Mouse (Mus musculus): ENCODE results near the gene Adgrg3. TPM values are rescaled to one million over a fixed set of nuclear protein-coding genes. Genes with fewer than 3 reads are reported as not detected.

Gene Adgrg3
- polyA plus RNA-seq, 1 experiment from 2014 or later: 3.3 TPM

- peaks cover 3% of the 10 kb centered on the region; the same call in 1 of the 2 replicates for H3K4me1 ChIP-seq
- no peaks in the 10 kb centered on the region for H3K27me3 ChIP-seq
- no peak for ATAC-seq (ENCODE audit: low FRiP score, low read depth)
- H3K36me3 ChIP-seq: no peaks in the 10 kb centered on the region
- no peak overlapping the region for H3K4me3 ChIP-seq
- no peak overlapping the region for H3K4me2 ChIP-seq (replicated peaks)
- no peaks in the 10 kb centered on the region for H3K9me3 ChIP-seq
- WGBS: 71% methylated on average over 6 of the region's 6 CpGs
- no peak overlapping the region for H3K9ac ChIP-seq
- no peak overlapping the region for H3K27ac ChIP-seq
Measured at GRCm38 (mm10) chr8:95041883-95042784, 24.6 kb downstream of the Adgrg3 start.

GRCm38 (mm10) chr8:95044811-95045210 is 27.3 kb downstream of the Adgrg3 start:
- Histone ChIP-seq H3K4me1 (peaks cover 21% of the 10 kb centered on the region), H3K4me2 (replicated peaks) (no peak overlapping the region), H3K9me3 (no peaks in the 10 kb centered on the region), H3K27me3 (no peaks in the 10 kb centered on the region), H3K9ac (no peak overlapping the region), H3K36me3 (no peaks in the 10 kb centered on the region), H3K27ac (no peak overlapping the region), H3K4me3 (no peak overlapping the region)
- 67% methylated on average over 4 of the region's 4 CpGs for WGBS
- no peak for ATAC-seq (ENCODE audit: low FRiP score, low read depth)

GRCm38 (mm10) chr8:95046982-95047381 is 29.5 kb downstream of the Adgrg3 start:
- Histone ChIP-seq H3K4me3 (no peak overlapping the region), H3K4me2 (replicated peaks) (no peak overlapping the region), H3K27me3 (no peaks in the 10 kb centered on the region), H3K4me1 (peaks cover 22% of the 10 kb centered on the region), H3K27ac (no peak overlapping the region), H3K9me3 (no peaks in the 10 kb centered on the region), H3K36me3 (no peaks in the 10 kb centered on the region), H3K9ac (no peak overlapping the region)
- 55% methylated on average over 3 of the region's 3 CpGs for WGBS
- no peak for ATAC-seq (ENCODE audit: low FRiP score, low read depth)

GRCm38 (mm10) chr8:95047884-95048680 is 30.6 kb downstream of the Adgrg3 start:
- H3K27ac ChIP-seq: no peak overlapping the region
- no peak for ATAC-seq (ENCODE audit: low FRiP score, low read depth)

GRCm38 (mm10) chr8:95049636-95050035 is 32.1 kb downstream of the Adgrg3 start:
- Histone ChIP-seq H3K4me2 (replicated peaks) (no peak overlapping the region), H3K27ac (no peak overlapping the region), H3K27me3 (no peaks in the 10 kb centered on the region), H3K36me3 (no peaks in the 10 kb centered on the region), H3K9ac (no peak overlapping the region), H3K4me1 (peaks cover 22% of the 10 kb centered on the region), H3K9me3 (no peaks in the 10 kb centered on the region), H3K4me3 (no peak overlapping the region)
- ATAC-seq (ENCODE audit: low FRiP score, low read depth): no peak
- WGBS: 17% methylated on average over 2 of the region's 2 CpGs

More at GRCm38 (mm10) chr8:95047884-95048680, 30.6 kb downstream of the Adgrg3 start:
- Histone ChIP-seq H3K9me3 (no peaks in the 10 kb centered on the region), H3K4me1 (peaks cover 22% of the 10 kb centered on the region), H3K4me3 (no peak overlapping the region), H3K36me3 (no peaks in the 10 kb centered on the region), H3K27me3 (no peaks in the 10 kb centered on the region), H3K9ac (no peak overlapping the region), H3K4me2 (replicated peaks) (no peak overlapping the region)
- 58% methylated on average over 6 of the region's 6 CpGs for WGBS

- no peak overlapping the region for H3K27ac ChIP-seq
- H3K36me3 ChIP-seq: no peaks in the 10 kb centered on the region
- no peak overlapping the region for H3K9ac ChIP-seq
- WGBS: 53% methylated on average over 6 of the region's 6 CpGs
- H3K9me3 ChIP-seq: no peaks in the 10 kb centered on the region
- no peak overlapping the region for H3K4me2 ChIP-seq (replicated peaks)
- H3K27me3 ChIP-seq: no peaks in the 10 kb centered on the region
- H3K4me1 ChIP-seq: peaks cover 4% of the 10 kb centered on the region
- ATAC-seq (ENCODE audit: low FRiP score, low read depth): no peak
- no peak overlapping the region for H3K4me3 ChIP-seq
Measured at GRCm38 (mm10) chr8:95054438-95054837, 36.9 kb downstream of the Adgrg3 start.

GRCm38 (mm10) chr8:95054927-95055510 is 37.5 kb downstream of the Adgrg3 start, which contains the start of gene Drc7:
Gene Drc7, plus strand, starts transcription at chr8:95055103.
- ATAC-seq (ENCODE audit: low FRiP score, low read depth): peak; percentile 84
- H3K4me2 ChIP-seq (replicated peaks): no peak within 1 kb of the TSS
- H3K9me3 ChIP-seq: no peaks in the 10 kb centered on the region
- no peaks in the 10 kb centered on the region for H3K4me1 ChIP-seq
- H3K9ac ChIP-seq: no peak within 1 kb of the TSS
- 17% methylated on average over 2 of the region's 2 CpGs for WGBS
- no peaks in the 10 kb centered on the region for H3K36me3 ChIP-seq
- H3K4me3 ChIP-seq: no peak within 1 kb of the TSS
- no peak within 1 kb of the TSS for H3K27ac ChIP-seq
- H3K27me3 ChIP-seq: no peaks in the 10 kb centered on the region

GRCm38 (mm10) chr8:95056414-95056813 is 38.9 kb downstream of the Adgrg3 start:
- no peak for ATAC-seq (ENCODE audit: low FRiP score, low read depth)
- Histone ChIP-seq H3K4me2 (replicated peaks) (no peak overlapping the region), H3K27me3 (no peaks in the 10 kb centered on the region), H3K36me3 (no peaks in the 10 kb centered on the region), H3K9ac (no peak overlapping the region), H3K4me3 (no peak overlapping the region), H3K9me3 (no peaks in the 10 kb centered on the region), H3K4me1 (no peaks in the 10 kb centered on the region), H3K27ac (no peak overlapping the region)
- WGBS: 85% methylated on average over 5 of the region's 5 CpGs

- Histone ChIP-seq H3K4me3 (no peak overlapping the region), H3K27ac (no peak overlapping the region), H3K4me1 (no peaks in the 10 kb centered on the region), H3K4me2 (replicated peaks) (no peak overlapping the region), H3K9me3 (no peaks in the 10 kb centered on the region), H3K9ac (no peak overlapping the region), H3K27me3 (no peaks in the 10 kb centered on the region), H3K36me3 (no peaks in the 10 kb centered on the region)
- WGBS: 78% methylated on average over 6 of the region's 6 CpGs
- no peak for ATAC-seq (ENCODE audit: low FRiP score, low read depth)
Measured at GRCm38 (mm10) chr8:95058661-95059060, 41.2 kb downstream of the Adgrg3 start.

GRCm38 (mm10) chr8:95059812-95060533 is 42.5 kb downstream of the Adgrg3 start:
- ATAC-seq (ENCODE audit: low FRiP score, low read depth): no peak
- WGBS: 71% methylated on average over 6 of the region's 6 CpGs

GRCm38 (mm10) chr8:95064531-95064930 is 47.0 kb downstream of the Adgrg3 start:
- Histone ChIP-seq H3K9ac (no peak overlapping the region), H3K4me1 (no peaks in the 10 kb centered on the region), H3K36me3 (no peaks in the 10 kb centered on the region), H3K4me3 (no peak overlapping the region), H3K4me2 (replicated peaks) (no peak overlapping the region), H3K9me3 (no peaks in the 10 kb centered on the region), H3K27me3 (no peaks in the 10 kb centered on the region), H3K27ac (no peak overlapping the region)
- ATAC-seq (ENCODE audit: low FRiP score, low read depth): no peak
- WGBS: 90% methylated on average over 2 of the region's 2 CpGs

More at GRCm38 (mm10) chr8:95059812-95060533, 42.5 kb downstream of the Adgrg3 start:
- Histone ChIP-seq H3K36me3 (no peaks in the 10 kb centered on the region), H3K27me3 (no peaks in the 10 kb centered on the region), H3K4me2 (replicated peaks) (no peak overlapping the region), H3K4me3 (no peak overlapping the region), H3K4me1 (no peaks in the 10 kb centered on the region), H3K9me3 (no peaks in the 10 kb centered on the region), H3K27ac (no peak overlapping the region), H3K9ac (no peak overlapping the region)
